Mouse (Mus musculus) MEL (cell line): Measurements from ENCODE around the gene Gm42791. TPM values are rescaled to one million over a fixed set of nuclear protein-coding genes. Genes with fewer than 3 reads are reported as not detected.
A peak's percentile ranks its signal among the peaks of the same experiment; 100 is the strongest.

Source experiments
- DNase-seq: peaks from one replicate; pipeline ENCODE4 v3.0.0; 2011; ENCODE audit warnings: low read depth, low spot score
- H3K27ac ChIP-seq: 2 replicates; pipeline ENCODE4 v1.5.1; 2012; ENCODE audit warnings: low read depth, mild to moderate bottlenecking, control low read depth, low read length, moderate library complexity; ENCODE audit not compliant: control insufficient read depth
- H3K27me3 ChIP-seq, 2 experiments: fragments of 150-350 bp in 1 of 2; sonication (generic) in 1 of 2; 2 replicates each; pipeline ENCODE4 v1.6.1; 2012; ENCODE audit warnings: low read length in 2 of 2, mild to moderate bottlenecking in 2 of 2, improper control_type of control experiment in 1 of 2, moderate library complexity in 1 of 2; ENCODE audit not compliant: insufficient read depth in 2 of 2, control insufficient read depth in 1 of 2
- H3K36me3 ChIP-seq, 2 experiments: 2 replicates each; pipeline ENCODE4 v1.6.1; 2012 to 2014; ENCODE audit warnings: low read length in 2 of 2, improper control_type of control experiment in 1 of 2, inconsistent platforms in 1 of 2, mild to moderate bottlenecking in 1 of 2; ENCODE audit not compliant: insufficient read depth in 2 of 2, control insufficient read depth in 1 of 2
- H3K4me1 ChIP-seq, 2 experiments: fragments of 150-350 bp in 1 of 2; sonication (generic) in 1 of 2; 2 replicates each; pipeline ENCODE4 v1.6.1; 2012; ENCODE audit warnings: low read length in 2 of 2, improper control_type of control experiment in 1 of 2, mild to moderate bottlenecking in 1 of 2; ENCODE audit not compliant: insufficient read depth in 2 of 2, control insufficient read depth in 1 of 2
- H3K4me3 ChIP-seq, 2 experiments: fragments of 150-350 bp in 1 of 2; sonication (generic) in 1 of 2; 2 replicates each; pipeline ENCODE4 v1.5.1; 2012; ENCODE audit warnings: low read depth in 2 of 2, low read length in 2 of 2, mild to moderate bottlenecking in 2 of 2, moderate library complexity in 2 of 2, control low read depth in 1 of 2, improper control_type of control experiment in 1 of 2; ENCODE audit not compliant: control insufficient read depth in 1 of 2, insufficient read depth in 1 of 2
- H3K79me2 ChIP-seq: 2 replicates; pipeline ENCODE4 v1.6.1; 2012; ENCODE audit warnings: mild to moderate bottlenecking, low read length, moderate library complexity; ENCODE audit not compliant: control insufficient read depth, poor library complexity, insufficient read depth
- H3K9ac ChIP-seq: 2 replicates; pipeline ENCODE4 v1.6.1; 2012; ENCODE audit warnings: low read depth, mild to moderate bottlenecking, control low read depth, low read length, moderate library complexity; ENCODE audit not compliant: control insufficient read depth, poor library complexity, severe bottlenecking
- H3K9me3 ChIP-seq: fragments of 150-350 bp; sonication (generic); replicated peaks from 2 replicates; pipeline ENCODE4 v1.6.1; 2012; ENCODE audit warnings: mild to moderate bottlenecking, low read length, improper control_type of control experiment, moderate library complexity; ENCODE audit not compliant: insufficient read depth
- BHLHE40 ChIP-seq: IDR thresholded peaks from 2 replicates; pipeline ENCODE4 v1.6.1; 2012; ENCODE audit warnings: low read depth, mild to moderate bottlenecking, inconsistent platforms, low read length, improper control_type of control experiment, borderline replicate concordance
- CHD2 ChIP-seq: IDR thresholded peaks from 2 replicates; pipeline ENCODE4 v1.6.1; 2011; ENCODE audit warnings: low read length, improper control_type of control experiment
- CTCF ChIP-seq, 3 experiments: IDR thresholded peaks in 2 of 3; conservative IDR thresholded peaks in 1 of 3; 2 replicates each; pipeline ENCODE4 v1.5.1; 2011 to 2012; ENCODE audit warnings: low read length in 3 of 3, low read depth in 2 of 3, mild to moderate bottlenecking in 2 of 3, improper control_type of control experiment in 1 of 3, inconsistent platforms in 1 of 3, mixed read lengths in 1 of 3, moderate library complexity in 1 of 3; ENCODE audit not compliant: control insufficient read depth in 1 of 3, insufficient read depth in 1 of 3, poor library complexity in 1 of 3, severe bottlenecking in 1 of 3
- ELF1 ChIP-seq: IDR thresholded peaks from 2 replicates; pipeline ENCODE4 v1.6.1; 2014; ENCODE audit warnings: low read depth, mild to moderate bottlenecking, inconsistent platforms, low read length, improper control_type of control experiment, moderate library complexity
- EP300 ChIP-seq, 2 experiments: IDR thresholded peaks; 2 replicates each; pipeline ENCODE4 v1.6.1; 2011; ENCODE audit warnings: improper control_type of control experiment in 2 of 2, low read length in 2 of 2, low read depth in 1 of 2, mild to moderate bottlenecking in 1 of 2
- ETS1 ChIP-seq: IDR thresholded peaks from 2 replicates; pipeline ENCODE4 v1.6.1; 2012; ENCODE audit warnings: low read depth, mild to moderate bottlenecking, inconsistent platforms, low read length, improper control_type of control experiment, moderate library complexity
- GABPA ChIP-seq: IDR thresholded peaks from 2 replicates; pipeline ENCODE4 v1.6.1; 2012; ENCODE audit warnings: low read depth, mild to moderate bottlenecking, inconsistent platforms, low read length, improper control_type of control experiment, moderate library complexity
- GATA1 ChIP-seq: IDR thresholded peaks from 2 replicates; pipeline ENCODE4 v1.6.1; 2011; ENCODE audit warnings: low read depth, low read length, improper control_type of control experiment
- HCFC1 ChIP-seq: IDR thresholded peaks from 2 replicates; pipeline ENCODE4 v1.6.1; 2012; ENCODE audit warnings: low read depth, mild to moderate bottlenecking, inconsistent platforms, low read length, improper control_type of control experiment, moderate library complexity
- JUND ChIP-seq: IDR thresholded peaks from 2 replicates; pipeline ENCODE4 v1.6.1; 2011; ENCODE audit warnings: low read depth, mild to moderate bottlenecking, improper control_type of control experiment, low read length
- KAT2A ChIP-seq: conservative IDR thresholded peaks from 2 replicates; pipeline ENCODE4 v1.6.1; 2012; ENCODE audit warnings: low read depth, low read length, improper control_type of control experiment, inconsistent platforms
- MEF2A ChIP-seq: IDR thresholded peaks from 2 replicates; pipeline ENCODE4 v1.6.1; 2014; ENCODE audit warnings: low read depth, mild to moderate bottlenecking, inconsistent platforms, low read length, improper control_type of control experiment; ENCODE audit not compliant: poor library complexity, insufficient replicate concordance, severe bottlenecking; ENCODE audit errors: extremely low read depth
- MYB ChIP-seq: IDR thresholded peaks from 2 replicates; pipeline ENCODE4 v1.6.1; 2011; ENCODE audit warnings: mild to moderate bottlenecking, low read depth, low read length, improper control_type of control experiment
- MYC ChIP-seq: IDR thresholded peaks from 2 replicates; pipeline ENCODE4 v1.6.1; 2011; ENCODE audit warnings: low read depth, mild to moderate bottlenecking, low read length, improper control_type of control experiment, moderate library complexity
- NELFE ChIP-seq: IDR thresholded peaks from 2 replicates; pipeline ENCODE4 v1.6.1; 2011; ENCODE audit warnings: low read depth, low read length, improper control_type of control experiment
- NRF1 ChIP-seq: IDR thresholded peaks from 2 replicates; pipeline ENCODE4 v1.6.1; 2014; ENCODE audit warnings: low read depth, mild to moderate bottlenecking, inconsistent platforms, low read length, improper control_type of control experiment, moderate library complexity; ENCODE audit not compliant: poor library complexity, insufficient read depth, severe bottlenecking
- POLR2A ChIP-seq, 2 experiments: IDR thresholded peaks; 2 replicates each; pipeline ENCODE4 v1.6.1; 2011 to 2012; ENCODE audit warnings: low read length in 2 of 2, mild to moderate bottlenecking in 2 of 2, control low read depth in 1 of 2, improper control_type of control experiment in 1 of 2, low read depth in 1 of 2, moderate library complexity in 1 of 2; ENCODE audit not compliant: control insufficient read depth in 1 of 2, insufficient read depth in 1 of 2, poor library complexity in 1 of 2
- POLR2AphosphoS5 ChIP-seq: IDR thresholded peaks from 2 replicates; pipeline ENCODE4 v1.6.1; 2012; ENCODE audit warnings: low read depth, borderline replicate concordance, mild to moderate bottlenecking, inconsistent platforms, low read length, moderate library complexity, mixed read lengths
- RCOR1 ChIP-seq: IDR thresholded peaks from 2 replicates; pipeline ENCODE4 v1.6.1; 2012; ENCODE audit warnings: low read depth, mild to moderate bottlenecking, inconsistent platforms, low read length, improper control_type of control experiment
- TAL1 ChIP-seq: IDR thresholded peaks from 2 replicates; pipeline ENCODE4 v1.6.1; 2012; ENCODE audit warnings: mild to moderate bottlenecking, inconsistent platforms, low read length, moderate library complexity, mixed read lengths
- TCF12 ChIP-seq: IDR thresholded peaks from 2 replicates; pipeline ENCODE4 v1.6.1; 2014; ENCODE audit warnings: low read depth, mild to moderate bottlenecking, inconsistent platforms, low read length, improper control_type of control experiment, moderate library complexity
- UBTF ChIP-seq: IDR thresholded peaks from 2 replicates; pipeline ENCODE4 v1.6.1; 2012; ENCODE audit warnings: low read depth, mild to moderate bottlenecking, inconsistent platforms, low read length, improper control_type of control experiment, moderate library complexity, borderline replicate concordance; ENCODE audit not compliant: insufficient read depth
- USF1 ChIP-seq: IDR thresholded peaks from 2 replicates; pipeline ENCODE4 v1.6.1; 2014; ENCODE audit warnings: low read depth, mild to moderate bottlenecking, inconsistent platforms, low read length, improper control_type of control experiment, moderate library complexity
- USF2 ChIP-seq, 2 experiments: IDR thresholded peaks; 2 replicates each; pipeline ENCODE4 v1.6.1; 2011 to 2012; ENCODE audit warnings: improper control_type of control experiment in 2 of 2, low read length in 2 of 2, borderline replicate concordance in 1 of 2, inconsistent platforms in 1 of 2, low read depth in 1 of 2, mild to moderate bottlenecking in 1 of 2; ENCODE audit not compliant: insufficient read depth in 1 of 2
- ZMIZ1 ChIP-seq: IDR thresholded peaks from 2 replicates; pipeline ENCODE4 v1.6.1; 2012; ENCODE audit warnings: low read depth, mild to moderate bottlenecking, inconsistent platforms, low read length, improper control_type of control experiment, moderate library complexity
- ZNF384 ChIP-seq: IDR thresholded peaks from 2 replicates; pipeline ENCODE4 v1.6.1; 2012; ENCODE audit warnings: low read depth, mild to moderate bottlenecking, inconsistent platforms, low read length, improper control_type of control experiment
- polyA plus RNA-seq, 2 experiments: library from polyadenylated mRNA; stranded (reverse) in 1 of 2; unstranded in 1 of 2; fragments of >175 nt in 1 of 2; fragments of >200 nt in 1 of 2; gene quantifications; 2 replicates each; pipeline versions ENCODE4 v1.2.1 to v1.2.4; 2012; ENCODE audit warnings: low replicate concordance in 2 of 2, low read depth in 1 of 2; ENCODE audit not compliant: insufficient read length in 2 of 2, insufficient read depth in 1 of 2, missing spikeins in 1 of 2
- total RNA-seq: library from RNA; depleted of rRNA; stranded (reverse); fragments of 300-350 nt; gene quantifications from 2 replicates; pipeline ENCODE4 v1.2.3, GENCODE M21; 2012

Gene Gm42791
- total and polyA plus RNA-seq, 3 experiments = 1.2 to 2.1 TPM; not detected in 1

GRCm38 (mm10) chr5:148968179-148968578 lies 26.8 kb downstream of the Gm42791 start:
- peaks cover 15 to 32% of the 10 kb centered on the region in 2 experiments for H3K4me1 ChIP-seq
- no peaks in the 10 kb centered on the region for H3K27me3 ChIP-seq
- H3K79me2 ChIP-seq = no peaks in the 10 kb centered on the region
- H3K36me3 ChIP-seq = peaks cover 0 to 26% of the 10 kb centered on the region in 2 experiments; a peak in 2 of 4 replicates
- H3K27ac ChIP-seq = no peak overlapping the region
- no peaks in the 10 kb centered on the region for H3K9me3 ChIP-seq
- H3K4me3 ChIP-seq = no peak overlapping the region
- TF ChIP-seq UBTF = no peak
- TF ChIP-seq NRF1 = no peak
- no peak for TF ChIP-seq RCOR1
- TF ChIP-seq POLR2AphosphoS5 = no peak
- no peak for TF ChIP-seq MYB
- TF ChIP-seq CTCF (IDR thresholded peaks at IDR 0.05 in 2 of 3, conservative IDR thresholded peaks at IDR 0.05 in 1 of 3; ENCODE audit: control insufficient read depth in 1 of 3, insufficient read depth in 1 of 3, low read depth in 2 of 3, low read length in 3 of 3, poor library complexity in 1 of 3, severe bottlenecking in 1 of 3) = no peak
- TF ChIP-seq ELF1 = no peak
- no peak for TF ChIP-seq KAT2A
- TF ChIP-seq USF1 = no peak
- TF ChIP-seq EP300 (IDR thresholded peaks at IDR 0.05; ENCODE audit: low read depth in 1 of 2, low read length in 2 of 2) = no peak
- TF ChIP-seq MEF2A = no peak
- no peak for TF ChIP-seq POLR2A (IDR thresholded peaks at IDR 0.05; ENCODE audit: control insufficient read depth in 1 of 2, insufficient read depth in 1 of 2, low read depth in 1 of 2, low read length in 2 of 2, poor library complexity in 1 of 2)
- TF ChIP-seq CHD2 = no peak
- TF ChIP-seq USF2 (IDR thresholded peaks at IDR 0.05; ENCODE audit: borderline replicate concordance in 1 of 2, insufficient read depth in 1 of 2, low read depth in 1 of 2, low read length in 2 of 2) = no peak
- TF ChIP-seq TAL1 = no peak
- no peak for TF ChIP-seq ETS1
- TF ChIP-seq MYC = no peak
- no peak for TF ChIP-seq GABPA
- TF ChIP-seq ZNF384 = no peak
- no peak overlapping the region for H3K9ac ChIP-seq
- DNase-seq = no peak

GRCm38 (mm10) chr5:148966395-148966794 lies 28.6 kb downstream of the Gm42791 start:
- Histone ChIP-seq H3K4me1 (peaks cover 15 to 32% of the 10 kb centered on the region in 2 experiments), H3K27ac (peak overlapping the region; percentile 77), H3K4me3 (peak overlapping the region; percentile 1 to 2; a peak in 1 of 4 replicates), H3K36me3 (peaks cover 0 to 26% of the 10 kb centered on the region in 2 experiments; a peak in 2 of 4 replicates), H3K9ac (peak overlapping the region; percentile 39), H3K27me3 (no peaks in the 10 kb centered on the region), H3K79me2 (no peaks in the 10 kb centered on the region), H3K9me3 (no peaks in the 10 kb centered on the region)
- no peak for DNase-seq
- TF ChIP-seq RCOR1 (no peak), POLR2AphosphoS5 (no peak), JUND (no peak), GATA1 (no peak), ZMIZ1 (no peak), POLR2A (IDR thresholded peaks at IDR 0.05; ENCODE audit: control insufficient read depth in 1 of 2, insufficient read depth in 1 of 2, low read depth in 1 of 2, low read length in 2 of 2, poor library complexity in 1 of 2) (no peak), BHLHE40 (no peak), NRF1 (no peak), USF1 (no peak), ETS1 (no peak), HCFC1 (no peak), TCF12 (no peak), NELFE (no peak), MYB (no peak), UBTF (no peak)
